Comparison of ENCODE assay signal across 8 mouse cellular contexts in genomic region chr16:13117299-13117966, GRCm38 (mm10). TPM values are rescaled to one million over a fixed set of nuclear protein-coding genes. Genes with fewer than 3 reads are reported as not detected.
DNase-seq lines count a peak whose midpoint lies in the region; ATAC-seq and TF ChIP-seq lines count a peak whose summit lies in the region.

No protein-coding gene starts in this region.

- peak; percentile 80 for DNase-seq in CD4-positive, CD25-positive, alpha-beta regulatory T cell, adult 2 months (ENCODE audit: low read depth, low spot score)
- DNase-seq in MN1 (ENCODE audit: low spot score) = peak; percentile 80
- DNase-seq in cerebellum, postnatal 36 days = peak; percentile 18 to 44
- DNase-seq in heart, adult 8-10 months (ENCODE audit: low spot score) = peak; percentile 59
- DNase-seq in kidney, adult 9 months = peak; percentile 65
- peak; percentile 89 for DNase-seq in lung, embryonic 14.5 days
- peak; percentile 52 for DNase-seq in retina, adult 2 months (ENCODE audit: low read depth, low spot score)
- no peak for DNase-seq in Muller cell, postnatal 12 days (ENCODE audit: inconsistent ontology term)

- H3K27ac ChIP-seq in lung, embryonic 14.5 days (ENCODE audit: low read depth) = no peak overlapping the region

- H3K4me1 ChIP-seq in lung, embryonic 14.5 days (ENCODE audit: insufficient read depth) = no peaks in the 10 kb centered on the region

- no peak overlapping the region for H3K4me3 ChIP-seq in lung, embryonic 14.5 days (ENCODE audit: low read depth, low read length)

- WGBS in lung, embryonic 14.5 days = 65% methylated on average over 9 of the region's 9 CpGs

- peak; percentile 82 for TF ChIP-seq CTCF in lung, embryonic 14.5 days (IDR thresholded peaks at IDR 0.05; ENCODE audit: low read depth)

- H3K27me3 ChIP-seq in lung, embryonic 14.5 days (ENCODE audit: insufficient read depth, low read length) = no peaks in the 10 kb centered on the region

- H3K9ac ChIP-seq in lung, embryonic 14.5 days = no peak overlapping the region

- peaks cover 50% of the 10 kb centered on the region for H3K36me3 ChIP-seq in lung, embryonic 14.5 days (ENCODE audit: insufficient read depth)

- H3K4me2 ChIP-seq in lung, embryonic 14.5 days = no peak overlapping the region

- no peaks in the 10 kb centered on the region for H3K9me3 ChIP-seq in lung, embryonic 14.5 days (ENCODE audit: low read depth, low read length)

- ATAC-seq in lung, embryonic 14.5 days (ENCODE audit: insufficient read depth) = peak; percentile 87

RNA-seq across cellular contexts. Expression of gene Ercc4, which starts 7.9 kb away (rescaled TPM):
- 10 to 100 TPM in 1 of 4 experiments, 1 to 10 TPM in 3; 6.8 to 10.1 (median 8.1) TPM for total RNA-seq in heart, adult 8-10 months (2022)
- 14.9 and 15.5 TPM in 2 replicates for polyA plus RNA-seq in lung, embryonic 14.5 days (2014; fragmentation: Nextera tagmentation; extraction: Ambion mirVana)
